Mouse (Mus musculus) lung, postnatal 36 days (tissue): ENCODE results near the gene Gale.

Source experiments
- DNase-seq: peaks from one replicate; pipeline ENCODE4 v3.0.0; 2022; ENCODE audit warnings: mixed read lengths

Gene Gale

DNA sequence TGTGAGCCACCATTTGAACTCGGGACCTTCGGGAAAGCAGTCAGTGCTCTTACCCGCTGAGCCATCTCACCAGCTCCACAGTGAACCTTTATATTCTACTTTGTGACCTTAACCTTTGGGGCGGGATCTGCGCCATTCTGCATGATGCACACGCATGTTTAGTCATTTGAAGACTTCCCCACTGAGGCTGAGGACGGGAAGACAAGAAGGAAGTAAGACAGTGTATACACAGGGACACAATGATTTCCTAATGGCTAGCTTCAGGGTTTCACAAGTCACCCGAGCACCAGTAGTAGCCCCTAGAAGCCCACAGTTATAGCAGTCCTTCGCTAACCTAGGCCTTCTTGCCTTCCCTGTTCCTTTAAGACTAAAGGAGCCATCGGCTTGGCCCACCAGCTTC is 17.8 kb upstream of the Gale start:
- peak; percentile 45 for DNase-seq

DNA sequence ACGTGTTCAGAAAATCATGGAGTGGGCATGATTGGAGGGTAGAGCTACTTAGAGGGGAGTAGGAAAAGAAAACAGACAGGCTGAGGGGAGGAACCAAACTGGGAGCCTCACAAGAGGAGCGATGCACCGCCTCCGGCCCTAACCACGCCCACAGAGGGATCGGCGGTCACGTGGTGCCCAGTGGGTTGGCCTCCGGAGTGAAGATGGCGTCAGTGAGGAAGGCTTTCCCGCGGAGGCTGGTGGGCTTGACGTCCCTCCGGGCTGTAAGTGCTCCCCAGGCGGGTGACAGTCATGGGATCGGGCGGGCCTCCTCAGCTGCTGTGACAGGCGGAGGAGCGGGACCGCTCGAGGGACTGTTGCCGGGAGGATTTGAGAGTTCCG is 17.3 kb upstream of the Gale start, which contains the start of gene Hmgcl:
TSS of gene Hmgcl (plus strand) at position 171 of the 381 bp plus-strand sequence.
- DNase-seq: peak; percentile 98

DNA sequence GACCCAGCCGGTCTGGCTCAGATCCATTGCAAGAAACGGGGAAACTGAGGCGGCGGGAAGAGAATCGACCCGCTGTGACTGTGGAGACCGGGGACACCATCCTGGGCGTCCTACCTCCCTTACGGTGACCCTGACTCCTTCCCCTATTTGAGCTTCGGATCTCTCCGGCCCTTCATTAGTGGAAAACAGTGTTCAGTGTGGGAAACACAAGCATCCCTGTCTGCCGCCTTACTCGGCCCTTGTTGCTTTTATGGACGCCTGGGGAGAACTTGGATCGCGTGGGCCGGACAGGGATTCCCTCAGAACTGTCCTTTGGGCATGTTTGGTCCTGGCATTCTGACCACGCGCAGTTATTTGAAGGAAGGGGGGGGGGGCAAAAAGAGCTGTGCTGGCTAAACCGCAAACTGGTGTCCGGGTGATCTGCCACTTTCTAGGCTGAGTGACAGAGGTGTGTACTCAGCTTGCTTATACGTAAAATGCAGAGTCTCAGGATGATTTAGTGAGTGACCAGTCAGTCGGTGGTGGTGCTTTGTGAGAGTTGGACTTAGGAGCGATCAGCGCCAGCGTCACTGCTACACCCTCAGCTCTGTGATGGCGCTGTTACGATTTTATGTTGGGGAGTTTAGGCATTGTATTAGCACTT is 16.7 kb upstream of the Gale start:
- no peak for DNase-seq

DNA sequence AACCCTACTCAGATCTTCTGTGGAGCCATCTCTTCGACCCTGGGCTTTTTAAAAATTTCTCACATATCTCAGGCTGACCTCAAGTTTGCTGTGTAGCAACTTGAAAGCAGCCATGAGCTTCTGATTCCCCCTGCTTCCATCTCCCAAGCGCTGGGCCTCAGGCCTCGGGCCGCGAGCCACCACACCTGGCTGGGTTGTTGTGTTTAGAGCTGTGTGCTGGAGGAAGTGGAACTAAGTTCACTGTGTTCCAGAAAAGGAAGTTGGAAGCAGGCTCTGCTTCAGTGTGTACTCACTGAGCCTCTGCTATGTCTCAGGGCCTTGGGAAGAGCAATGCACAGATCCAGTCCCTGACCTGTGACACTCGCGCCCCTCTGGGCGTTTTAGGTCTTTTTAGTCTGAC is 15.4 kb upstream of the Gale start:
- peak; percentile 34 for DNase-seq

DNA sequence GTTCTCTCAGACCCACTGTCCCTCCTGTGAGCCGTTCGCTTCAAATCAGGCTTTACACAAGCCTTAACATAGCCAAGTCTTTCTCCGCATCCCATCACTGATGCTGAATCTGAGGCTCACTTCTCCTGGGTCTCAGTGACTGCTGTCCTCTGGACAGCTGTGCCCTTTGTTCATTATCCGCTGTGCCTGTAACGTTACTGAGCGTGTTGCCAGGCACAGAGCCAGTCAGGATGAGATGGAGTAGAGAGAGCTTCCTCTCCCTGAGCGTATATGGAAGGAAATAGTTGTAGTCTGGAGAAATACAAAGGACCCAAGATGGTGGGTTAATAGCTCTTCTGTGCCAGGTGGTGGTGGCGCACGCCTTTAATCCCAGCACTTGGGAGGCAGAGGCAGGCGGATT is 14.1 kb upstream of the Gale start:
- DNase-seq: peak; percentile 69

DNA sequence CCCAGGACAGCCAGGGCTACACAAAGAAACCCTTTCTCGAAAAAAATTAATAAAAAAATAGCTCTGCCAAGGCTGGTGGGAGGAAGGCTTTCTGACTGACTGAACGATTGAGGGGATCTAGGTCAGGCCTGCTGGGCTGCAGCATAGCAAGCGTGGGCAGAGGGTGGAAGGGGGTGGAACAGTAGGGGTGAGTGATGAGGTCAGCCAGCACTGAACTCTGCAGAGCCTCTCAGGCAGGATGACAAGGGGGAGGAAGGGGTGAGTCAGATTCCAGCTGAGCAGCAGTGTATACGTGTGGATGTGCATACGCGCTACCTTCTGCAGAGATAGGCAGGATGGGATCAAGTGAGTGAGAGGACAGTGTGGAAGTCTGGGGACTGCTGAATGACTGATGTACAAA is 13.6 kb upstream of the Gale start:
- DNase-seq: no peak

DNA sequence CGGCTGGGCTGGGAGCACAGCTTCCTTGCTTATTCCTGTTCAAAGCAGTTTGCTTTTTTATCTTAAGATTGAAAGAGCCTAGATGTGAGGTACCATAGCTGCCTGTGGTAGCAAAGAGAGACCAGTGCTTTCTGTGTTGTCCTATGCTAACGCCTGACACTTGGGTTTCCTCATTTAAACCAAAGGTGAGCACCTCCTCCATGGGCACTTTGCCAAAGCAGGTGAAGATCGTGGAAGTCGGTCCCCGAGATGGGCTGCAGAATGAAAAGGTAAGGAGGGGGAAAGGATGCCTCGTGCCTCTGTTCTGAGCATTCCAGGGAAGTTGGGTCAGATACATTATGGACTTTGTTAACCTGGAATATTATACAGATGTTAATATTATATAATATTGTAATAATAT is 13.2 kb upstream of the Gale start:
- no peak for DNase-seq

DNA sequence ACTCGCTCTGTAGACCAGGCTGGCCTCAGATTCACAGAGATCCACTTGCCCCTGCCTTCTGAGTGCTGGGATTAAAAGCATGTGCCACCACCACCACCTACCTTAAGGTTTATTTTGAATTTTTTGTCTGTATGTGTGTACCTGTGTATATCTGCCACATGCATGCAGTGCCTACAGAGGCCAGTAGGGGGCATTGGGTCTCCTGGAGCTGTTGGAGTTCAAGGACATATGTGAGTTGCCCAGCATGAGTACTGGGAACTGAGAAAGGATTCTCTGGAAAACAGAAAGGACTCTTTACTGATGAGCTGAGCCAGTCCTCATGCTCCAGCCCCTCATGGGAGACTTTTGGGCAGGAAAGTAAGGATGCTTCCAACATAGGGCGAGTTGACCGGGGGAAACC is 12.0 kb upstream of the Gale start:
- no peak for DNase-seq

DNA sequence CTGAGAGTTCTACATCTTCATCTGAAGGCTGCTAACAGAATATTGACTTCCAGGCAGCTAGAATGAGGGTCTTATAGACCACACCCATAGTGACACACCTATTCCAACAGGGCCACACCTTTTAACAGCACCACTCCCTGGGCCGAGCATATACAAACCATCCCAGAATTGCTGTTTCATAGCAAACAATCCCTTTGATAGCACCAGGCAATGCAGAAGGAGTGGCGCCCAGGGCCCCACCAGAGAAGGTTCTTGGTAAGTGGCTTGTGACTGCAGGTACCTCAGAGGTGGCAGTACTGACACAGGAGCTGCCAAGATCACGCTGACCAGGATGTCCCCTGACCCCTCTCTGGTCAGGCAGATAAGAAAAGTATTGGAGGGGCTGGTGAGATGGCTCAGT is 10.3 kb upstream of the Gale start:
- DNase-seq: no peak

DNA sequence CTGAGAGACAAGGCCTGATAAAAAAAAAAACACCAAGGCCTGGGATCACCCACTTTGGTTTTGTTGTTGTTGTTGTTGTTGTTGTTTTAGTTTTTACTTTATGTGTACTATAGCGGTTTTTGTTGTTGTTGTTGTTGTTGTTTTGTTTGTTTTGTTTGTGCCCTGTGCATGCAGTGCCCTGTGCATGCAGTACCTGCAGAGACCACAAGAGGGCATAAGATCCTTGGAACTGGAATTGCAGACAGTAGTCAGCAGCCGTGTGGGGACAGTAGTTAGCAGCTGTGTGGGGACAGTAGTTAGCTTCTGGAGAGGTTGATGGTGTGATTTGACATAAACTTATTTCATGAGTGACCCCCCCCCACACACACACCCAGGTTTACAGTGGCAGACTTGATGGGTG is 9.3 kb upstream of the Gale start:
- DNase-seq: peak; percentile 91

DNA sequence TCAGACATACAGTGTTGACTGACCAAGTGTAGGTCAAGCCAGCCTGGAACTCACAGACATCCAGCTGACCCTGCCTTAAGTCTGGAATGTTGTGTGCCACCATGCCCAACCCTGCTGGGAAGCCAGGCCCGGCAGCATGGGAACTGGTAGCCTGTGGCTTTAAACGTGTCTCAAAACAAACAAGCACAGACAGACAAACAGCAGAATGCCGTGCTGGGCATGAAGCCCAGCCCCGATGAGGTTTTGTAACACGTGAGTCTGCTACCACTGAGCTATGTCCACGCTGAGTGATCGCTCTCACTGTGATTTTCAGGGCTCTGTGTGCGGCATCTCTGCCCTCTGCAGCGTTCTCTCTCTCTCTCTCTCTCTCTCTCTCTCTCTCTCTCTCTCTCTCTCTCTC is 7.6 kb upstream of the Gale start:
- DNase-seq: no peak

DNA sequence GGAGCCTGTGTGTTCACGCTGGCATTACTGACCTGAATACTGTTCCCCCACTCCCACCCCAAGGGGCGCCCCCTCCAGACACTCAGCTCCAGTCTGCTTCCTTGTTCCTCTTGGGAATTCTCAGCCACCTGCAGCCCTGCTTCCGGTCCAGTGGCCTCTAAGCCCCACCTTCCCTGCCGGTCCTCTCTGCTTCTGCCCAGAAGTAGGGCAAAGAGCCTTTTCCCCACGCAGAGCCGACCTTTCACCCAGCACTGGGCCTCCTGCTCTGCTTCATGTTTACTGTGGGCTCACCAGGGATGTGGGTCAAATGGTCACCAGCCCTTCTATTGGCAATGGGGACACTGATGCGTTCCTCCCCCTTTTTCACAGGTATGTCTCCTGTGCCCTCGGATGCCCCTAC is 5.2 kb upstream of the Gale start:
- peak; percentile 52 for DNase-seq

DNA sequence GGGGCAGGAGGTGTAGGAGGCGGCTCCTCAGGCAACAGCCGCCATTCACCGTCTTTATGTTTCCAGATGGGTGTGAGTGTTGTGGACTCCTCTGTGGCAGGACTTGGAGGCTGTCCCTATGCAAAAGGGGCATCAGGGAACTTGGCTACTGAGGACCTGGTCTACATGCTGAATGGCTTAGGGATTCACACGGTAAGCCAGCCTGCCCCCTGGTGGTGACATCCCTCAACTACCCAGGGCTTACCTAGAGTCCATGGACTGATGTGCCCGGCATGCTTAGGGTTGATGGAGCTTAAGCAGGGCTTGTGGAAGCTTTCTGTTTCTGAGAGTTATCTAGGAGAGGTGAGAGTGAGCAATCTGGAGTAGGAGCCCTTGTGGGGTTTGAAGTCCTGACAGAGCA is 2.8 kb upstream of the Gale start:
- DNase-seq: peak; percentile 92

DNA sequence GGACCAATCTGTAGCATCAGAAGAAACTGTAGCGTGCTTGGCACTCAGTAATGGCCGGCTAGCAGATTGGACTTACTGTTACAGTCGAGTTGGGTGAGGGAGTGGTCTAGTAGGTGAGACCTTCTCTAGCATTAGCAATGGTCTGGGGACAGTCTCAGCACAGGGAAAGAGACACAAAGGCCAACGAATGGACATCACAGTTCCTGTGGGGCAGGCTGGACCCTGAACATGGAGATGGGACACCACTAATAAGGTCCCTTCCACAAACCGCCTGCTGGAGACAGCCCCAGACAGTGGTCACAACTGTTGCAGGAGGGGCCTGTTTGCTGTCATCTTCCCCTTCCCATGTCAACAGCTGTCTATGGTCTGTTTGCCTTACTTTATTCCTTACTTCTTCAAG is 1.8 kb upstream of the Gale start:
- no peak for DNase-seq

DNA sequence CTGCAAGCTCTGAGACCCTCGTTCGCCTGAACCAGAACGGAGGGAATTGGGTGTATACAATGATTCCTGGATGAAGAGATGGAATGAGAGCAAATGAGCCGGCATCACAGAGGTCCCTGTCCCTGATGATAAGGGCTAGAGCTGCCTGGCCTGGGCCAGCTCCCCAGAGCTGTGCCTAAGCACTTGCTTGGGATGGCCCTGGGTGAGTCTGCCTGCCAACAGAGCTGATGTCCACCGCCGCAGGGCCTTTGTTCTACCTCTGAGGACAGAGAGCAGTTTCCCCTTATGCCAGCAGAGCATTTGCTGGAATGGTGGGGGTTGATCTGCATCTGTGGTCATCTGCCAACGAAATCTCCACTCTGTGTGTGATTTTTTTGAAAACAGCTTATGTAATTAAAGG is 1.3 kb upstream of the Gale start:
- DNase-seq: no peak

DNA sequence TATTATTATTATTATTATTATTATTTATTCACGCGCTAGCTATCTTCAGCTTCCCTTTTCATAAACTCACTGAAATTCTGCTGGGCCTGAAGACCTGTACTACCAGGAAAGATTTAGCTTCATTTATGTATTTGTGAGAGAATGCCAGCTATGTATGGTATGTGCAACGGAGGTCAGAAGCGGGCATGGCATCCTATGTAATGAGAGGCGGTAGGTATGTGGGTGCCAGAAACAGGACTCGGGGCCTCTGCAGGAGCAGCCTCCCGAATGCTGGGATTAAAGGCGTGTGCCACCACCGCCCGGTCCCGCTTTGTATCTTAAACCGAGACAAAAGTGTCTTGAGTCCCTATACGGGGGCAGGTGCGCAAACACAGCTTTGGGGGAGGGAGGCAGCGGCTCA is 581 bp upstream of the Gale start:
- no peak for DNase-seq

DNA sequence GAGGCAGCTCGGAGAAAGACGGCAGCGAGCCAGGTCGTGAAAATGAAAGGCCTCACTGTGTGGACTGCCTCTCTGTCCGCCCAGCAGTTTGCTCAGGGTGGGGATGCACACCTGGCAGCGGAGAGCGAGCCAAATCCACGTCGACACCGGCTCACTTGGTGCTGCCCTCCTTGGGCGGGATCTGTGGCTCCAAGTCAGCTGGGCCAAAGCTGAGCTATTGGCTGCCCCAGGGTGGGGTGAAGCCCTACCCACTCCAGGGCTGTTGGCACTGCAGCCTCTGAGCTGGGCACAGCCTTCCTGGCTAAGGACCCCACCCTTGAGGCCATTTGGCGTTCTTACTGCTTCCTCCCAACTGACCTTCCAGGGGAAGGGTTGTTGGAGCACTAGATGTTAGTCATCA is 899 bp downstream of the Gale start:
- DNase-seq: peak; percentile 90

DNA sequence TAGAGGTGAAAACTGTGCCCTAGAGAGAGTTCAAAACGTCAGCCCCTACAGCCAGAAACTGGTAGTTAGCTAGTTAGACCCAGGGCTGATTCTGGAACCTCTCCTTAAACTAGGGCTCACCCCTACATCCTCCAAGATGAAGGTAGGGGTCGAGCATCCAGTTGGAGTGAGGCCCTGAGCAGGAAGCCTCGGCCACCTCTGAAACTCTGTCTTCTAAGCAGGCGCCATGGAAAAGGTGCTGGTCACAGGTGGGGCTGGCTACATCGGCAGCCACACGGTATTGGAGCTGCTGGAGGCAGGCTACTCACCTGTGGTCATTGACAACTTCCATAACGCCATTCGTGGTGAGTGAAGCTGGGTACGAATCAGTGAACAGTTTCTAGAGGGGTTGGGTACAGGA is 1.6 kb downstream of the Gale start:
- no peak for DNase-seq

DNA sequence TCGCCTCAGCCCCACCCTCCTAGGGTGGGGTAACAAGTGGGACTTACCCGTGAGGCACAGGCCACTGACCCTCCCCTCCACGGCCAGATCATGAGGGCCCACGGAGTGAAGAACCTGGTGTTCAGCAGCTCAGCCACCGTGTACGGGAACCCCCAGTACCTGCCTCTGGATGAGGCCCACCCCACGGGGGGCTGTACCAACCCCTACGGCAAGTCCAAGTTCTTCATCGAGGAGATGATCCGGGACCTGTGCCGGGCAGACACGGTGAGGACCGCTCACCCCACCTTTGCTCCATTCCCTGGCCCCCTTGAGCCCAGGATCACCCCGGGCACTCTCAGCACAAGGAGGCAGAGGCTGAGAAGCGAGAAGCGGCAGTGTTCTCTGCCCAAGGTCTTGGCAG is 2.8 kb downstream of the Gale start:
- no peak for DNase-seq

DNA sequence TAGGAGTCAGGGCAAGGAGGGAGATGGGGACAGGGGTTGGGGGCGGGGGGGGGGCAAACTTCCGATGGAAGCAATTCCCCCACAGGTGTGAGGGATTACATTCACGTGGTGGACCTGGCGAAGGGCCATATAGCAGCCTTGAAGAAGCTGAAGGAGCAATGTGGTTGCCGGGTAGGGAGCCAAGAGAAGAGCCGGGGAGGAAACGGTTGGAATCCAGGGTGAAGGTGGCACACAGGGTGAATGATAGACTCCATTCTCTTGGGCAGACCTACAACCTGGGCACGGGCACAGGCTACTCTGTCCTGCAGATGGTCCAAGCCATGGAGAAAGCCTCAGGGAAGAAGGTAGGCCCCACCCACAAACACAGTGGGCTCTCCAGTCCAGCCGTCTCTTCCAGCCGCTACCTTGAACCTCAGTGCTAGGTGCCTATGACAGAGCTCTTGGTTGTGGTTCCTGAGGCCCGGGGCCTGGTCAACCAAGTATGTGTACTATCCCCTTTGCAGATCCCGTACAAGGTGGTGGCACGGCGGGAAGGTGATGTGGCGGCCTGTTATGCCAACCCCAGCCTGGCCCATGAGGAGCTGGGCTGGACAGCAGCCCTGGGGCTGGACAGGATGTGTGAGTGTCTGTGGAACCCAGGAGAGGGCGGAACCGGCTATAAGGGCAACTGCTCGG is 3.7 kb downstream of the Gale start:
- DNase-seq: no peak

DNA sequence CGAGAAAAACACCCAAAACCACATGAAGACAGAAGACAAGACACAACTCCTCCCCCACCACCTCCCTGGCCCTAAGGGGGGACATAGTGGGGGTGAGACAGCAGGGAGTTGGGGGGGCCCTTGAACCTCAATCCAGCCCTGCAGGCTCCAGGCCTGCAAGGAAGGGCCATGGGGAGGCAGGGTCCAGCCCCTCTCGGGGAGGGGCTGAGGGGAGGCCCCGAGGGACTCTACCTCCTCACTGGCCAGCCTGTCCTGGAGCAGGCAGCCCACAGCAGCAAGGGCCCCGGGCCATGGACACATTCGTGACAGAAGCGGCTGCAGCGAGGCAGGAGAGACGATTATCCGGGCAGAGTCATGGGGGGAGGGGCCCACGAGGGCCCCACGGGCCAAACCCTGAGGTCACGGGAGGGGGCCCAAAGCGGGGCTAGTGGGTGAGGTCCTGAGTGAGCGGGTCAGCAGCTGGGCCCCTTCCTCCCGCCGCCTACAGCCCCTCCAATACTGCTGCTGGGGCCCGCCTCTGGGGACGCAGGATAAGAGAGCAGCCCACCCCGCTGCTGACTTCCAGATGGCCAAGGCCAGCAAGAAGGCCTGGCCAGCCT is 4.8 kb downstream of the Gale start:
- DNase-seq: no peak

DNA sequence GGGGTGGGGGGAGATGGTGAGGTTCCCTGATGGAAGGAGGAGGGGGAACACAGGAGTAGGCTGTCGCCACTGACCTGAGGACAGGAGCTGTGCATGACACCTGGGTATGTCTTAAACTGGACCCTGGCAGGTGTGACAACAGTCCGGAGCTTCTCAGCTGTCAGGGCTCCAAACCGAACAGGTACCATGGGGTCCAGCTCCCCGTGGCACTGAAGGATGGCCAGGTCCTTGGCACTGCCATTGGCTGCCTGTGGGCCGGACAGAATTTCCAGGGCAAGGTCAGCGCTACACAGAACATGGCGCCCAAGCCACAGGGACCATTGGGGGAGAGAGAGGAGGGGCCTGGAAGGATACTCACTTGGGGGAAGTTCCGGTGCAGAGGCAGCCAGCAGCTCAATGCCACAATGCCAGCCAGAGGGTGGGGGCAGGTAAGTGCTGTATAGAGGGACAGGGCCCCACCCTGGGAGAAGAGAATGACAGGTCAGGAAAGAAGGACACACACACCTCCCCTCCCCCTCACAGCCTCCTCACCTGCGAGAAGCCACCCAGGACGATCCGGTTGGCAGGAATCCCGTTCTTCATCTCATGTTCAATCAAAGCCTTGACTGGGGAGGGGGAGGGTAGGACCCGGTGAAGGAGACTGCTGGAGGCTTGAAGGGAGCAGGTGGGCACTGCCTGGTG is 5.7 kb downstream of the Gale start:
- DNase-seq: no peak

DNA sequence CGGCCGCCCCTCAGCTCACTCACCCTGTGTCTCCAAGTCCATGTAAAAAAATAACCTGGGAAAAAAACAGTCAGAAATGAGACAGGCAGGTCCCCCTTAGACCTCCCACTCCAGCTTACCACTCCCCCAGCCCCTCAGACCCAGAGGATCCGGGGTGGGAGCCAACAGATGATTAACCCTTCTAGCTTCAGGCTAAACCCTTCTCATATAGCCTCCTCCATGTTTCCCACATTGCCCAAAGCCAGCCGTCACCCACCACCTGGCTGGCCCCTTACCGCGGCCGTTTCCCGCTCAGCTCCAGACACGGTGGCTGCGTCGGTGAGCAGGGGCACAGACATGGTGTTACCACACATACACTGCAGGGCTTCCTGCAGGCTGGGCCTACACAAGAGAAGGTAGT is 7.1 kb downstream of the Gale start:
- DNase-seq: no peak
